Mouse (Mus musculus) ES-E14 (cell line): ENCODE measurements around the gene Rgs3. TPM values are rescaled to one million over a fixed set of nuclear protein-coding genes. Genes with fewer than 3 reads are reported as not detected.

ENCODE experiments used
- DNase-seq: peaks from one replicate; pipeline ENCODE4 v3.0.0-alpha.2; 2013; ENCODE audit warnings: low read depth, low spot score
- H3K27ac ChIP-seq: 2 replicates; pipeline ENCODE4 v1.5.1; 2012; ENCODE audit warnings: low read depth, mild to moderate bottlenecking, low read length, moderate library complexity, mixed read lengths; ENCODE audit not compliant: poor library complexity, insufficient read depth, severe bottlenecking
- H3K36me3 ChIP-seq: 2 replicates; pipeline ENCODE4 v1.6.1; 2012; ENCODE audit warnings: mild to moderate bottlenecking, low read length, moderate library complexity, mixed read lengths; ENCODE audit not compliant: control insufficient read depth, poor library complexity, insufficient read depth, severe bottlenecking
- H3K4me1 ChIP-seq, 2 experiments: fragments of 150-350 bp in 1 of 2; sonication (generic) in 1 of 2; 2 replicates each; pipeline ENCODE4 v1.6.1; 2012; ENCODE audit warnings: low read length in 2 of 2, mild to moderate bottlenecking in 1 of 2, mixed read lengths in 1 of 2; ENCODE audit not compliant: control insufficient read depth in 2 of 2, insufficient read depth in 2 of 2, poor library complexity in 1 of 2
- H3K4me3 ChIP-seq, 2 experiments: fragments of 150-350 bp in 1 of 2; sonication (generic) in 1 of 2; 2 replicates each; pipeline ENCODE4 v1.5.1; 2012; ENCODE audit warnings: low read length in 2 of 2, low read depth in 1 of 2, mild to moderate bottlenecking in 1 of 2, mixed read lengths in 1 of 2; ENCODE audit not compliant: insufficient read depth in 1 of 2, poor library complexity in 1 of 2, severe bottlenecking in 1 of 2
- H3K9ac ChIP-seq: 2 replicates; pipeline ENCODE4 v1.6.1; 2012; ENCODE audit warnings: low read depth, mild to moderate bottlenecking, low read length, mixed read lengths; ENCODE audit not compliant: poor library complexity, insufficient read depth, severe bottlenecking
- H3K9me3 ChIP-seq: fragments of 150-350 bp; sonication (generic); 2 replicates; pipeline ENCODE4 v1.6.1; 2012; ENCODE audit warnings: low read depth, mild to moderate bottlenecking, low read length; ENCODE audit not compliant: control insufficient read depth, insufficient read depth
- CHD2 ChIP-seq: IDR thresholded peaks from 2 replicates; pipeline ENCODE4 v1.6.1; 2014; ENCODE audit warnings: mild to moderate bottlenecking, low read depth, low read length, inconsistent platforms
- HCFC1 ChIP-seq: IDR thresholded peaks from 2 replicates; pipeline ENCODE4 v1.6.1; 2012; ENCODE audit warnings: low read length, inconsistent platforms, borderline replicate concordance; ENCODE audit not compliant: insufficient read depth
- MAFK ChIP-seq: IDR thresholded peaks from 2 replicates; pipeline ENCODE4 v1.6.1; 2014; ENCODE audit warnings: mild to moderate bottlenecking, low read depth, low read length, inconsistent platforms; ENCODE audit not compliant: insufficient read depth
- ZC3H11A ChIP-seq: IDR thresholded peaks from 2 replicates; pipeline ENCODE4 v1.6.1; 2012; ENCODE audit warnings: low read depth, mild to moderate bottlenecking, inconsistent platforms, low read length, borderline replicate concordance
- ZNF384 ChIP-seq: IDR thresholded peaks from 2 replicates; pipeline ENCODE4 v1.6.1; 2012; ENCODE audit warnings: low read depth, low read length, inconsistent platforms
- in situ Hi-C, 2 experiments: fragments of 600-800 bp; cut with MboI; formaldehyde crosslinking; loops; one replicate each; pipeline ENCODE4 v1.15.1; 2025; ENCODE audit warnings: low sequenced_read_pairs in 2 of 2, inconsistent platforms in 1 of 2; ENCODE audit not compliant: unreplicated experiment in 2 of 2
- total RNA-seq: library from RNA; depleted of rRNA; stranded (reverse); fragments of 300-350 nt; gene quantifications from 2 replicates; pipeline ENCODE4 v1.2.3, GENCODE M21; 2012

Rgs3 gene
- total RNA-seq, 1 experiment: 10.0 TPM

DNA sequence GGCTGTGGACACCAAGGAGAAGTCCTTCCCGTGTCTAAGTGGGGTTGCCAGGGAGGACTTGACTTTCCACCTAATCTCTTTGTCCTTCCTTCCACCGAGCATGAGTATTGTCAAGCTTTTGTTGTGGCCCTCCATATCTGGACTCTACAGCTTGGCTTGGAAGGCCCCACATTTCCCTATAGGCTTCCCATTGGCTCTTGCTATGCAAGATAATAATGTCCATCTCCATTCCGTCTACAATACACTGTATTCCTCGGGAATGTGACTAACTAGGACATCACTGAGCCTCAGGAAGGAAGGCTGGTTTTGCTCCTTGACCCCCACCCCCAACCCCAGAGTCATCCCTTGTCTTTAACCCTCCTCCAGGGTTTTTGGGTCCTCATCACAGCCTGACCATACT lies 44.0 kb downstream of the Rgs3 start:
- Histone ChIP-seq H3K9ac (no peak overlapping the region), H3K9me3 (no peaks in the 10 kb centered on the region), H3K4me3 (no peak overlapping the region), H3K36me3 (no peaks in the 10 kb centered on the region), H3K4me1 (no peaks in the 10 kb centered on the region), H3K27ac (no peak overlapping the region)
- in situ Hi-C loops: no loop called here
- DNase-seq: no peak
- TF ChIP-seq ZNF384: no peak
- TF ChIP-seq ZC3H11A: no peak
- TF ChIP-seq HCFC1: no peak
- TF ChIP-seq MAFK: no peak
- no peak for TF ChIP-seq CHD2

GRCm38 (mm10) chr4:62604094-62604493 lies 44.4 kb downstream of the Rgs3 start:
- no peak for DNase-seq
- Histone ChIP-seq H3K36me3 (no peaks in the 10 kb centered on the region), H3K4me1 (no peaks in the 10 kb centered on the region), H3K9me3 (no peaks in the 10 kb centered on the region), H3K27ac (no peak overlapping the region), H3K9ac (no peak overlapping the region), H3K4me3 (no peak overlapping the region)
- TF ChIP-seq ZC3H11A: no peak
- no peak for TF ChIP-seq ZNF384
- no peak for TF ChIP-seq MAFK
- TF ChIP-seq CHD2: no peak
- no peak for TF ChIP-seq HCFC1
- in situ Hi-C loops: no loop called here

DNA sequence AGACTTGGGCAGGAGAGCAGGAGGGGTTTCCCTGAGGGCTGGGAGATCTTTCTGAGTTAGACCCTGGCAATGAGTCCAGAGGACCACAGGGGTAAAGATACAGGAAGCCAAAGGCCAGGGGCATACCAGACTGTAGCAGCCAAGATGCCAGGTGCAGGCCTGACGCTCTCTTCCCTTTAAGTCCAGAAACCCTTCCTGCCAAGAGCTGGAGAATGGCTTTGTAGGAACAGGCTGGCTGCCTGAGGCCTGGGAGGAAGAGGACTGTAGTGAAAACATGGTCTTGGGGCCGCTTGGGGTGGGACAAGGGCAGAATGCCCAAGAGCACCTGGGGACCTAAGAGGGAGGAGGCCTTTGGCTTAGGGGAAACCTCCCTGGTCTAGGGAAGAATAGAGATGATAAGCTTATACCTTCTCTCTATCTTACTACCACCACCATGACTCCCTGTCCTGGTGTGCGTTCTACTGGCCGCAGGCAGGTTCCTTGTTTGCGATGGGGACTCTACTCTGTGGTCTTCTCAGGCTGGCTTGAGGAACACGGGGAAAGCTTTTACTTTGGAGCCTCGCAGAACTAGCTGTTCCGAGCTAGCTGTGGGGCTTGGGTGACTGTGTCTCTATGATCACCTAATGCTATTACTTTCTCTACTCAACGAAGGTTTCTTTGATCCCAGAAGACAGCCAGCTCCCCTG lies 46.4 kb downstream of the Rgs3 start:
- Histone ChIP-seq H3K36me3 (no peaks in the 10 kb centered on the region), H3K4me3 (no peak overlapping the region), H3K9ac (no peak overlapping the region), H3K4me1 (no peaks in the 10 kb centered on the region), H3K9me3 (no peaks in the 10 kb centered on the region), H3K27ac (no peak overlapping the region)
- in situ Hi-C loops: no loop called here
- DNase-seq: no peak
- TF ChIP-seq CHD2 (no peak), MAFK (no peak), ZC3H11A (no peak), HCFC1 (no peak), ZNF384 (no peak)

- no peak for DNase-seq
- no peak overlapping the region for H3K27ac ChIP-seq
- H3K9ac ChIP-seq: no peak overlapping the region
- in situ Hi-C loops: no loop called here
- H3K4me3 ChIP-seq: no peak overlapping the region
- no peaks in the 10 kb centered on the region for H3K9me3 ChIP-seq
- TF ChIP-seq ZNF384 (no peak), MAFK (no peak), CHD2 (no peak), HCFC1 (no peak), ZC3H11A (no peak)
- H3K4me1 ChIP-seq: no peaks in the 10 kb centered on the region
- no peaks in the 10 kb centered on the region for H3K36me3 ChIP-seq
Measured at GRCm38 (mm10) chr4:62606542-62606882, 46.9 kb downstream of the Rgs3 start.

DNA sequence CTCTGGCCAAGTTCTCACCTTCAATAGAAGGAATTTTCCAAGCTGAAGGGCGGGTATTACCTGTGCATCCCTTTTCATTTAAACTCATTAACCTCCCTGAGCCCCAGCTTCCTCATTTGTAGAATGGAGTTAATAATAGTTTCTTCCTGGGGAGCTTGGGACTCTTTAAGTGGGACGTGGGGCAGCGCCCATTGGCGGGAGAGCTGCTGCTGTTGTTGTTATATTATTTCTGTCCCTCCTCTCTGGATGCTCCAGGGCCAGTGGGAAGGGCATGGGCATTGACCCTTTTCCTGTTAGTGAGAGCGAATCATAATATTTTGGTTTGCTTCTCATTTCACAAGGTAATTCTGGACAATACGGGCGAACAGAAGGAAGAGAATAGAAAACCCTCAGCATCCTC lies 47.3 kb downstream of the Rgs3 start:
- no peak overlapping the region for H3K4me3 ChIP-seq
- no peaks in the 10 kb centered on the region for H3K36me3 ChIP-seq
- H3K9me3 ChIP-seq: no peaks in the 10 kb centered on the region
- in situ Hi-C loops: no loop called here
- TF ChIP-seq CHD2 (no peak), ZC3H11A (no peak), HCFC1 (no peak), ZNF384 (no peak), MAFK (no peak)
- H3K4me1 ChIP-seq: no peaks in the 10 kb centered on the region
- no peak for DNase-seq
- H3K9ac ChIP-seq: no peak overlapping the region
- no peak overlapping the region for H3K27ac ChIP-seq
